Mouse (Mus musculus) layer of hippocampus, postnatal 25 days (tissue): ENCODE results near the gene Lca5l. TPM values are rescaled to one million over a fixed set of nuclear protein-coding genes. Genes with fewer than 3 reads are reported as not detected.

Experiments used
- DNase-seq, 2 experiments: peaks; one replicate each; pipeline ENCODE4 v3.0.0; 2022; ENCODE audit warnings: mixed read lengths in 2 of 2, low spot score in 1 of 2; ENCODE audit errors: extremely low spot score in 1 of 2
- total RNA-seq, 2 experiments: library from RNA; stranded (reverse); gene quantifications; 2 replicates each; pipeline ENCODE4 v1.2.3; 2021

The Lca5l gene
- total RNA-seq, 2 experiments from 2014 or later = 1.5 to 2.3 TPM

DNA sequence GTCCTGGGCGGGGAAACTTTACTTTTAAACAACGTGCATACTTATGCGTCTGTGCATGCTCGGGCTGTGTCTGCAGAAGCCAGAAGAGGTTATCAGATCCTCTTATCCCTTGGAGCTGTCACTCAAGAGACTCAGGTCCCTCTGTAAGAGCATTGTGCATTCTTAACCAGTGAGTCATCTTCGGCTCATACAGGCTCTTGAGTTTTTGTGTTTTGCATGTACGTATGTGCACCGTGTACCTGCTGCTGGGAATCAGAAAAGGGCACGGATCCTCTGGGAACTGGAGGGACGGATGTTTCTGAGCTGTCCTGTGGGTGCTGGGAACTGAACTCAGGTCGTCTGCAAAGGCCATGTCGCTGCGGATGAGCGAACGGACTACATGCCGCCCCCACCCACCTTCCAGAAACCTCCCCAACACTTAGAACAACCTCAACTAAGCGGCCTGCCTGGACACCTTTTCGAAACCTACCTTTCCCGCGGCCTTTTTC lies 65.3 kb downstream of the Lca5l start:
- peak; percentile 4 to 11 for DNase-seq

- DNase-seq = no peak
These were observed 71.9 kb downstream of the Lca5l start for GRCm38 (mm10) chr16:96120022-96120623.

DNA sequence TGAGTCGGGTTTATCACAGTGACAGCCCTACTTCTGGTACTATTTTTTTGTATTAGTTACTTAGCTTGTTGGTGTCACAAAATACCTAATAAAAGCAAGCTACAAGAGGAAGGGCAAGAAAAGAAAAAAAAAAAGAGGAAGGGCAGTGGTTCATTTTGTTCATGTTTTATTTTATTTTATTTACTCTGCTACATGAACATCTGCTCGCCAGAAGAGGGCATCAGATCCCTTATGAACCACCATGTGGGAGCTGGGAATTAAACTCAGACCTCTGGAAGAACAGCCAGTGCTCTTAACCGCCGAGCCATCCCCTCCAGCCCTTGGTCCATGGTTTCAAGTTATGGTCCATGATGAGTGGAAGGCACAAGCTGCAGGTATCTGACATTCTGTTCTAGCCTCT lies 77.3 kb downstream of the Lca5l start:
- no peak for DNase-seq

DNA sequence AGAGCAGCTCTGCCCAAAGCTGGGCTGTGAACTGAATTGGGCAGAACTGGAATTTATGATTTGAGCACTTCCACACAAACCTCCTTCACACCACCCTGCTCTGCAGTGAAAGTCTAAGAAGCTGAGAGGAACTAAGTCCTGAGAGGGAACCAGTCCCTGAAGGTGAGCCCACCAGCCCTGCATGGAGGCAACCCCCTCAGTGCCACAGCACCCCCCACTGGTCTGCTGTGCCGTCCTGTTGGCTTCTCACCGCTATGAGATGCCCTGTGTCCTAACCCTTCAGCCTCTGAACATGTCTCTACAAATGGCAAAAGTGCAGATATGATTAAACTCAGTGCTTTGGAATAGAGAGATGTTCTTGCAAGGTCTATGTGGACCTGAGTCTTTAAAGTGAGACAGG lies 79.3 kb downstream of the Lca5l start:
- no peak for DNase-seq

GRCm38 (mm10) chr16:96110655-96111345 lies 81.3 kb downstream of the Lca5l start:
- DNase-seq = no peak

DNA sequence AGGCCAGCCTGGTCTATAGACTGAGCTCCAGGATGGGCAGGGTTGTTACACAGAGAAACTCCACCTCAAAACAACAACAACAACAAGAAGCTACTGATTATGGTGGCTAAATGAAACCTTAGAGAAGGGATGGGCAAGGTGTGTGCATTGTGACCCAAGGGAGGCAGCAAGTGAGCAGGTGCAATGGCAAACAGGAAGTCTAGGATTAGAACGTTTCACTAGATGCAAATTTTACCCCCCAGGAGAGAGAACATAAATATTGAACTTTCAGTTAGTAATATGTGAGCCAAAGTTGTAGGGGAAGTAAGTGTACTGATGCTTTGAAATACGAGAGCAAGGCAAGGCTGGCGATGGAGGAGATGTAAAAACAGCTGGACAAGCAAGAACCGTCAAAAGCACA lies 82.4 kb downstream of the Lca5l start:
- DNase-seq = no peak

Other genes with a start within 250 kb of the Lca5l start
- 10 to 100 TPM; 16.7 to 18.7 TPM for gene Psmg1, start 201.3 kb downstream of the Lca5l start, total RNA-seq
- 100 to 1,000 TPM; 120 to 147 TPM for gene Brwd1, start 109.7 kb downstream of the Lca5l start, total RNA-seq
- gene Hmgn1, start 64.5 kb downstream of the Lca5l start, total RNA-seq = 10 to 100 TPM; 64.8 to 77.2 TPM
- gene Wrb, start 46.9 kb downstream of the Lca5l start, total RNA-seq = 10 to 100 TPM; 58.1 to 75.6 TPM
- 1 to 10 TPM; 2.3 to 2.7 TPM for gene Sh3bgr, start 8.2 kb upstream of the Lca5l start, total RNA-seq
- gene B3galt5, start 43.5 kb upstream of the Lca5l start, total RNA-seq = 10 to 100 TPM; 35.7 to 47.2 TPM